Mouse (Mus musculus) left cerebral cortex, adult 2 months (tissue): ENCODE data around the gene Hus1b. TPM values are rescaled to one million over a fixed set of nuclear protein-coding genes. Genes with fewer than 3 reads are reported as not detected.

Source experiments
- DNase-seq, 2 experiments: peaks; one replicate each; pipeline ENCODE4 v3.0.0; 2021 to 2022; ENCODE audit warnings: low spot score in 2 of 2, mixed read lengths in 1 of 2; ENCODE audit errors: extremely low spot score in 1 of 2
- H3K27ac ChIP-seq: fragments of 200-600 bp; 2 replicates; pipeline ENCODE4 v1.8.1; 2022
- H3K4me3 ChIP-seq: fragments of 200-600 bp; 2 replicates; pipeline ENCODE4 v1.8.1; 2022
- CTCF ChIP-seq: fragments of 200-600 bp; IDR thresholded peaks from 2 replicates; pipeline ENCODE4 v1.8.1; 2022; ENCODE audit warnings: antibody characterized with exemption, mild to moderate bottlenecking, moderate library complexity
- intact Hi-C: fragments of 180-260 bp; cut with DNase I; formaldehyde crosslinking; loops from one replicate; pipeline ENCODE4 v1.15.1; 2025
- total RNA-seq, 2 experiments: library from RNA; stranded (reverse); gene quantifications; 2 replicates each; pipeline ENCODE4 v1.2.3; 2021

Hus1b gene
- total RNA-seq, 2 experiments from 2014 or later, result 0.38 to 1.4 TPM

DNA sequence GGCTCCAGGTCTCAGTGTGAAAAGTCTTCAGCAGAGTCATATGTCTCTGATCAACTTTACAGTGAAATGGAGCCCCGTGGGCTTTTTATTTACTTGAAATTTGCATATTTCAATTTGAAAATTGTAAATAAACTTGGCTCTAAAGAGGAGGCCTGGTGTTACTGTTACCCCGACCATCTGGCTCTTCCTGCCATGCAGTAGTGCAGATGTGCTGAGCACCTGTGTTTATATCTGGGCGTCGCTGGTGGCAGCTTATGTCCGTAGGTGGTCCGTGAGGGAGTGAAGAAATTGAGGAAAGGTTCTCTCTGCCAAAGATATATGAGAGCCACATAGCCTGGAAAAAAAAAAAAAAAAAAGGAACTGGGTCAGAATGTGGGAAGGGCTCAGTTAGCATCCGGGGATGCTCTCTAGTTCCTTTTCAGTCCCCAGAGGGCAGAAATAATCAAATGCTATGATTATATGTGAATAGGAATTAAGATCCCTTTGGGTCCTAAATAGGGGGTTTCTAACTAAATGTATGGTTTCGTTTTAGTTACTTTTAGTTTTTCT lies 29.1 kb upstream of the Hus1b start:
- no peak for DNase-seq
- intact Hi-C loops, result loop anchor here (10.0 kb wide), 1 partner anchor 312 kb away; no protein-coding TSS in a partner anchor
- TF ChIP-seq CTCF, result no peak
- no peak overlapping the region for H3K4me3 ChIP-seq
- no peak overlapping the region for H3K27ac ChIP-seq

DNA sequence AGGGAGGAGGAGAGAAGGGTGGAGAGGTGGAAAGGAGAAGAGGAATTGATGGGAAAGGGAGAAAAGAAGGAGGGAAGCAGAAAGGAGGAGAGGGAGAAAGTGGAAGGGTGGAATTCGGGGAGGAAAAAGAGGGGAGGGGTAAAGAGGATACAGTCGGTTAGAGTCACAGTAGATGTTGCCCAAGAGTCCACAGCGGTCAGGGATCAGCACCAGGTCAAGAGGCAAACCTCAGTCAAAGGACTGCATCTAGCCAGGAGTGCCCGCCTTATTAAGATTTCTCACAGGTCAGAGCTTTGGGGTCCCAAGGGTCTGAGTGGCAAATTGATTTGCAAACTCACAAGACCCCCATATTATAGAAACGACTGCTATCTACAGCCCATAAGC lies 26.7 kb upstream of the Hus1b start:
- no peak for TF ChIP-seq CTCF
- no peak for DNase-seq
- Histone ChIP-seq H3K4me3 (peak overlapping the region; percentile 58), H3K27ac (peak overlapping the region; percentile 91)
- intact Hi-C loops, result loop anchor here (5.0 to 10.0 kb wide), 2 partner anchors 62 to 309 kb away; no protein-coding TSS in a partner anchor

DNA sequence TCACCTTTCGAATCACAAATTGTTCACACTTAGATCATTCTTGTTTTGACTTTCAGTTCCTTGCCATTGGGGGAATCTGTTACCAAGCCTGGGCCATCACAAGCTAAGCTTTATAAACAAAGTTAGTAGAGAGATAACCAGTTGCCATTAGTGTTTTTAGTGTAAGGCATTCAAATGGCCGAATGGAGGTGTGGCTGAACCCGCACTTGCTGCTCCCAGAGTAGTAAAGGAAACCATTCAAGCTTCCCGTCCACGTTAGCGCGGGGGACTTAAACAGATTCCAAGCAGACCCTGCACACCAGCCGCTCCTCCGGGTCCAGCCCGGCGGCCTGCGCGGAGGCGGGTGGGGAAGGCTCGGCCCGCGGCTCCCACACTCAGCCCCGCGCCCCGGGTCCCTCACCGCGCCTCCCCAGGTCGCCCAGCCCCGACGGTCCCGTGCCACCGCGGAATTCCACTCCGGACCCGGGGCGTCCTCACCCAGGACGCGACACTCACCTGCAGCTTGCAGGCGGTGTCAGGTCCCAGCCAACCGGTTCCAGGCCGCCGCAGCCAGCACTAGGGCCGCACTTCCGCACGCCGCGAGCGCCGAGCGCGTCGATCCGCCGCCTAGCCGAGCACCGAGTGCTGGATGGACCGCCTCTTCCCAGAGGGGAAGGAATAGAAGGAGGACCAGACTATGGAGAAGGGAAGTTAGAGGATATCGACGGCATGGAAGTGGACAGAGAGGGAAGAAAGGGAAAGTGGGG lies 26.1 kb upstream of the Hus1b start, which contains the start of the genes Exoc2 and Gm5447:
Gene Exoc2 (minus strand): TSS at position 593 of the 746 bp plus-strand sequence.
Gene Gm5447 (plus strand): TSS at position 704 of the 746 bp plus-strand sequence.
- intact Hi-C loops, result loop anchor here (5.0 to 10.0 kb wide), 2 partner anchors 61 to 309 kb away; no protein-coding TSS in a partner anchor
- Histone ChIP-seq H3K27ac (peak within 1 kb of the TSS; percentile 91), H3K4me3 (peak within 1 kb of the TSS; percentile 58)
- DNase-seq, result peak; percentile 84 to 88
- no peak for TF ChIP-seq CTCF

DNA sequence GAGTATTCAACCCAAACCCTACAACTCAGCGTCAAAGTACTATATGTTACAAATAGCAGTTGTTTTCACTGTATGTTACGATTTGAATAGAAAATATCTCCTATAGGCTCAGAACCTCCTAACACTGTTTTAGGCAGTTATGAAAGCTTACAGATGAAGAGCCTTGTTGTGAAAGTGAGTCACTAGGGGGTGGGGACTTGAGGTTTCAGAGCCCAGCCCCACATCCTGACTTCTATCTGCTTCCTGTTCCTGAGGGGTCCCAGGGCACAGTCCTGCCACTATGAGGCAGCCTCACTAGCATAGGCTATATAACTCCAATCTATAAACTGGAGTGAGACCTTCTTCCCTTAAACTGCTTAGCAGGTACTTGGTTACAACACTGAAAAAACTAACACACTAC lies 24.5 kb upstream of the Hus1b start:
- no peak for TF ChIP-seq CTCF
- H3K4me3 ChIP-seq, result no peak overlapping the region
- H3K27ac ChIP-seq, result no peak overlapping the region
- no peak for DNase-seq
- intact Hi-C loops, result loop anchor here (5.0 to 10.0 kb wide), 2 partner anchors 60 to 307 kb away; no protein-coding TSS in a partner anchor

DNA sequence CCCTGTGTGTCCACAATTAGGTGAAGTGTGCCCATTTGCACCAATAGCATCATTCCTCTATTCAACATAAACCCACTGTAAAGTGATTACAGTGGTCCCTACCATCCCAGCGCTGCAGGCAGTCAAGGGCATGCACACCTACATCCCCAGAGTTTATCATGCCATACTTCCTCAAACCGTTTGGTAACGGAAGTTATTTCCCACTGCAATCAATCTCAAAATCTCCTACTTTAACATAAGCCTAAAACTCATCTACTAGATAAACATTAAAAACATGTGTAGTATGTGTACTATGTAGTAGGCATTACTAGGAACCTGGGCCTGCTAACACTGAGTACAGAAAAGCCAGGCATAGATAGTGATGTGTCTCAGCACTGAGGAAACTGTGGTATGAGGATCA lies 23.5 kb upstream of the Hus1b start:
- intact Hi-C loops, result loop anchor here (5.0 to 10.0 kb wide), 2 partner anchors 59 to 306 kb away; no protein-coding TSS in a partner anchor
- H3K27ac ChIP-seq, result no peak overlapping the region
- no peak for DNase-seq
- TF ChIP-seq CTCF, result no peak
- no peak overlapping the region for H3K4me3 ChIP-seq

DNA sequence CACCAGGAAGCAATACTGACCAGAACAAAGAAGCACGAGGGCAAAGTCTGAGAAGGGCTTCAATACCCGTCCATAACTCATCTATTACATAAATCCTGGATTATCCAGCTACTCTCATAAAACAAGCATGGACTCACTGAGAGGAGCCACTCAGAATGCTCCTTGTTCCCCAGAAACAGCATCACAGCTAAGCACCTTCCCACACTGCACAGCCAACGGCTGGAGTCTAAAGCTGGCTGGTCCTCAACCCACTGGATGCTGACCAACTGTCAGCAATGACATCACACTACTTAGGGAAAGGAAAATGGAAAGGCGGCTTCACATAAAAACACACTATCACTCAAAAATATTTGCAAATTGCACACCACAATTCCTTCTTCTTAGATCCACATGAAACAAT lies 20.8 kb upstream of the Hus1b start:
- Histone ChIP-seq H3K4me3 (no peak overlapping the region), H3K27ac (no peak overlapping the region)
- no peak for DNase-seq
- TF ChIP-seq CTCF, result no peak
- intact Hi-C loops, result no loop called here

DNA sequence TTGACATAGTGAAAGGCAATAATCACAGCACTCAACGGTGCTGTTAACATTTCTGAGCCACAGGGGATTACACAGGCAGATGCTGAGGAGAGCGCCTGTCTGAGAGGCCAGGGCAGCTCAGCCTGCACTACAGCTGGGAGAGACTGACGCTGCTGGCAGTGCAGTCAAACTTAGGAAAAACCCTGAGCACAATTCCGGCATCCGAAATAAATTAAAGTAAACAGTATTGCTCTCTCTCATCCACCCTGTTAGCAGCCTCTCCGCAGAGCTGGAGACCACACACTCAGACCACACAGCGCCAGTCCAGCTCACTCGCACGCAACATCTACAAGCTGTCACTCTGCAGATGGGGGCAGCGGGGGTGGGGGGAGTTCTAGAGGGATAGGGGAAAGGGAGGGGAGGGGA lies 18.9 kb upstream of the Hus1b start:
- no peak for DNase-seq
- intact Hi-C loops, result no loop called here
- no peak for TF ChIP-seq CTCF
- Histone ChIP-seq H3K4me3 (no peak overlapping the region), H3K27ac (no peak overlapping the region)

DNA sequence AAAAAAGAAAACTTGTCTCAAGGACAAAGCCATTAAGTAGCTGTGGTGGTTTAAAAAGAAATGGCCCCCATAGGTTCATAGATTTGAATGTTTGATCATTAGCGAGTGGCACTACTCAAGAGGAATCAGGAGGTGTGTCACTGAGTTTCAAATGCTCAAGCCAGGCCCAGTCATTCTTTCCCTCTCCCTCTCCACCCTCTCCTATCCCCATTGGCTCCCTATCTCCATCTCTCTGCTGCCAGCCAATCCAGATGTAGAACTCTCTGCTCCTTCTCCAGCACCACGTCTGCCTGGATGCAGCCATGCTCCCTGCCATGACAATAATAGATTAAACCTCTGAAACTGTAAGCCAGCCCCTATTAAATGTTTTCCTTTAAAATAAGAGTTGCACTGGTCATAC lies 14.4 kb upstream of the Hus1b start:
- H3K4me3 ChIP-seq, result no peak overlapping the region
- no peak for DNase-seq
- TF ChIP-seq CTCF, result no peak
- intact Hi-C loops, result no loop called here
- H3K27ac ChIP-seq, result no peak overlapping the region

DNA sequence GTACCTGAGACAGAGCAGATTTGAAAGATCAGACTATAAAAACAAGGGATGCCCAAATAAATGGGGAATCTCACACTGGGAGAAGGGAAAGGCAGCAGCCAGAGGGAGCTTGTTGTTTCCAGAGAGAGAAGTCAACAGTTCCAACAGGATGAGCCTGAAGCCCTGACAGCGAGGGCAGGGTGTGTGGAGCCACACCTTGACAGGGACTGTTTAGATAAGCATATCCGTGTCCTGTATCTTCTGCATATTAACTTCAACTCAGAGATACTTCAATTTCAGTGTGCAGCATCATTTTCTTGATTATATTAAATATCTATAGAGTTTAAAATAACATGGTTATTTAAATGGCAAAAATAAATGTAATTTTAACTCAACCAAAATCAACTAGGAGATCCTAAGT lies 13.2 kb upstream of the Hus1b start:
- intact Hi-C loops, result no loop called here
- Histone ChIP-seq H3K27ac (no peak overlapping the region), H3K4me3 (no peak overlapping the region)
- no peak for TF ChIP-seq CTCF
- no peak for DNase-seq

DNA sequence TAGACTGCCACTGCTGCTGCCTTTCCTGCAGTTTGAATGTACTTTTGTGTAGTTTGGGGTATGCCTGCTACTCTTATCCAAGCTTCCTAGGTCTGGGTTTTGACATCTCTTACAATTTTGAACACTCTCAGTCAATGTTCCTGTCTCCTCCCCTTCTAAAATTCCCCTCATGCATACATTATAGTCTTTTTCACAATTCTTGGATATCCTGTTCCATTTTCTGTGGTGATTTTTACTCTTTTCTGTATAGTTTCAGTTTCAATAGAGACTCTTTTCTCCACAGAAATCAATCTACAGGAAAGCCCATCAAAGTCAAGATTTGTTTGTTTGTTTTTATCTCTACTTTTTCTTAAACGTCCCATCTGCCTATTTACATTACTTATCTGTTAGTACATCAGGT lies 6.0 kb upstream of the Hus1b start:
- DNase-seq, result no peak
- H3K27ac ChIP-seq, result no peak overlapping the region
- H3K4me3 ChIP-seq, result no peak overlapping the region
- intact Hi-C loops, result no loop called here
- TF ChIP-seq CTCF, result no peak

DNA sequence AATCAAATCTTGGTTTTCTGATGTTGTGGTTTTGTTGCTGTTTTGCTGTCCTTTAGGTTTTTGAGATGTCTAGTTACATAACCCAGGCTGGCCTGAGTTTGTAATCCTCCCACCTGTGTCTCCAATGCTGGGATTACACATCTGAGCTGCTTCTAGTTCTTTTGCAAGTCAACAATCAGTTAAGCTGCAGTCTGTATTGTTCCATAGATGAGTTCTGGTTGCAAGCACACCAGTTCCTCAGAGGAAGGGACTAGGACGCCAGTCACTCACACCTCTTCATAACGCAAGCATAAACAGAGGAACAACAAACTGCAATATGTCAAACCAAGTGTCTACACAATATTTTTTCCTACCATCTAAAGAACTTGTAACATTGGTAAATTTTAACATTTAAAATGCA lies 4.5 kb upstream of the Hus1b start:
- Histone ChIP-seq H3K27ac (no peak overlapping the region), H3K4me3 (no peak overlapping the region)
- no peak for DNase-seq
- no peak for TF ChIP-seq CTCF
- intact Hi-C loops, result no loop called here

DNA sequence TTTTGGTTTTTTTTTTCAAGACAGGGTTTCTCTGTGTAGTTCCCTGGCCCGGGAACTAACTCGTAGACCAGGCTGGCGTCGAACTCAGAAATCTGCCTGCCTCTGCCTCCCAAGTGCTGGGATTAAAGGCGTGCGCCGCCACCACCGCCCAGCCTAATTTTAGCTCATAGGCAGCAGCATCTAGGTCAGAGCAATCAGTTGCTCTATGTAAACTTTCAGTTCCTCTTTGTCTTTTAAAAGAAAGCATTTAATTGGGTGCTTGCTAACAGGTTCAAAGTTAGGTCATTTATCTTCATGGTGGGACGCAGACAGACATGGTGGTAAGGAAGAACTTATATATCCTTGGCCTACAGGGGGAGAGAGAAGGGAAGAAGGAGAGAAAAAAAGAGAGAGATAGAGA lies 1.6 kb upstream of the Hus1b start:
- Histone ChIP-seq H3K4me3 (no peak overlapping the region), H3K27ac (no peak overlapping the region)
- DNase-seq, result no peak
- no peak for TF ChIP-seq CTCF
- intact Hi-C loops, result no loop called here

DNA sequence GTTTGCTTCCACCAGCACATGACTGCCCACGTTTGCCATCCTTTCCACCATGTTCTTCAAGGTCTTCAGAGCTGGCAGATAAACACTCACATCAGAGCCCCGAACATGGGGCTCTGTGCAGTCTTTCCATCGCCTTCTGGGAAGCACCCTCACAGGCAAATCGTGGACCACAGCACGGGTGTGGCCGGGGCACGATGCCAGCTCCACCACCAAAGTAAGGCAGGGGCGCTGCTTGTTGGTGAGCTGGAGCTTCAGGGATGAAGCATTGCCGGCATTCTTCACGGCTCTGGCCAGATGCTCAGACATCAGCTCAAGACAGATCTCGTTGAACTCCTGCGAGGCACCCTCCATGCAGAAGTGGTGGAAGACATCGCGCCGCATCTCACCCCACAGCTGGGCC lies 430 bp downstream of the Hus1b start:
- Histone ChIP-seq H3K27ac (no peak overlapping the region), H3K4me3 (no peak overlapping the region)
- TF ChIP-seq CTCF, result no peak
- intact Hi-C loops, result no loop called here
- no peak for DNase-seq
